Mouse (Mus musculus) MEL (cell line): ENCODE measurements at regions not wholly inside any gene's neighbourhood (a gene's known extent, or its start where the extent isn't known, plus 50 kb on each side); places are given as distances from the start of the nearest gene placed in this dataset.

ENCODE experiments used
- CTCF ChIP-seq, 3 experiments: IDR thresholded peaks in 2 of 3; conservative IDR thresholded peaks in 1 of 3; 2 replicates each; pipeline ENCODE4 v1.5.1; 2011 to 2012; ENCODE audit warnings: low read length in 3 of 3, low read depth in 2 of 3, mild to moderate bottlenecking in 2 of 3, improper control_type of control experiment in 1 of 3, inconsistent platforms in 1 of 3, mixed read lengths in 1 of 3, moderate library complexity in 1 of 3; ENCODE audit not compliant: control insufficient read depth in 1 of 3, insufficient read depth in 1 of 3, poor library complexity in 1 of 3, severe bottlenecking in 1 of 3
- MAZ ChIP-seq: IDR thresholded peaks from 2 replicates; pipeline ENCODE4 v1.6.1; 2012; ENCODE audit warnings: low read depth, mild to moderate bottlenecking, inconsistent platforms, low read length, improper control_type of control experiment

DNA sequence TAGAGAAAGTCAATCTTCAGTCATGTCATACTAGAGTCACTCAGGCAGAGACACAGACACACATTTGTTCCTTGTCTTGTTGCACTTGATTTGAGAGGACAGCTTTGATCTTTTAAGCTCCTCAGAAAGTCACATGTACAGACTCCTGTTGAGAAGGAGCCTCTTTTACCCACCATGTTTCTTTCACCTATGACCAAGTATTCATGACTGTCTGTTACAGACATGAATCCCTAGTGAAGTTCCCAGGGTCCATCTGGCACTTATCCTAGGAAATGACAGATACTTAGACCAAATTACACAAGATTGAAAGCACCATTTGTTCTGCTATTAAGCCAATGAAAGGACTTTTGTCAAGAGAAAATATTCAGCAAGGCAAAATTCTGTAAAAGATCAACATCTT lies 1588.7 kb downstream of the Cdh11 start:
- TF ChIP-seq CTCF (IDR thresholded peaks at IDR 0.05 in 2 of 3, conservative IDR thresholded peaks at IDR 0.05 in 1 of 3; ENCODE audit: control insufficient read depth in 1 of 3, insufficient read depth in 1 of 3, low read depth in 2 of 3, low read length in 3 of 3, poor library complexity in 1 of 3, severe bottlenecking in 1 of 3) (no peak), MAZ (no peak)
